Mouse (Mus musculus): ENCODE data around the gene Fggy. TPM values are rescaled to one million over a fixed set of nuclear protein-coding genes. Genes with fewer than 3 reads are reported as not detected.
A peak's percentile ranks its signal among the peaks of the same experiment; 100 is the strongest.

Gene Fggy
- polyA plus RNA-seq, 1 experiment from 2014 or later = 9.3 TPM

DNA sequence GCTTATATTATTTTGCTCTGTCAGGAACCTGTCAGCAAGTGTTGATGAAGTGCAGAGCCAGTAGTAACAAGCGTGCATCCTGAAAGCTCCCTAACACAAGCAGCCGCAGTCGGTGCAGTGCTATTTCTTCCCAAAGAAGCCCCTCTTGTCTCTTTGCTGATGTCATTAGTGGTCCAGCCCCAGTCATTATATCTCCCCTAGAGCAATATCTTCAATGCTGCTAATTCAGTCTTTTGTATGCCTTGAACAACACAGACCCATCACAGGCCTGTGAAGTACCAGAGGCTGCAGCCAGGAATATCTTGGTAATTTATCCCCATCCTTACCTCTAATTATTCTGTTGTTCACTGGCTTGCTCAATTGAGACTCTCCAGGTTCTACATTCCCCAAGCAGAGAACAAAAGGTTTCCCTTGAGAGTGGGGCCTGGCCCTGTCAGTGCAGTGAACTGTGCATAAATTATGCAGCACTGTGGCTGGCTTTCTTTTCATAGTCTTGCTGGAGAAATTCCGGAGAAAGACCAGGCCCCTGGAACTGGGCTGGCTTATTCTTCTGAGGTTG lies 127.3 kb downstream of the Fggy start:
- Histone ChIP-seq H3K4me1 (ENCODE audit: control insufficient read depth, insufficient read depth, low read length) (peaks cover 8% of the 10 kb centered on the region), H3K36me3 (ENCODE audit: control insufficient read depth, insufficient read depth, low read length) (no peaks in the 10 kb centered on the region), H3K4me3 (ENCODE audit: low read depth, low read length) (no peak overlapping the region), H3K9me3 (ENCODE audit: control insufficient read depth, low read length) (no peaks in the 10 kb centered on the region), H3K9ac (replicated peaks; ENCODE audit: low read depth, low read length) (no peak overlapping the region), H3K27ac (ENCODE audit: low read depth, low read length) (peak overlapping the region; percentile 55), H3K27me3 (ENCODE audit: control insufficient read depth, insufficient read depth, low read length) (no peaks in the 10 kb centered on the region), H3K4me2 (ENCODE audit: low read depth, low read length) (no peak overlapping the region)
- ATAC-seq (ENCODE audit: low read depth) = peak; percentile 93
- 9% methylated on average over 4 of the region's 4 CpGs for WGBS

DNA sequence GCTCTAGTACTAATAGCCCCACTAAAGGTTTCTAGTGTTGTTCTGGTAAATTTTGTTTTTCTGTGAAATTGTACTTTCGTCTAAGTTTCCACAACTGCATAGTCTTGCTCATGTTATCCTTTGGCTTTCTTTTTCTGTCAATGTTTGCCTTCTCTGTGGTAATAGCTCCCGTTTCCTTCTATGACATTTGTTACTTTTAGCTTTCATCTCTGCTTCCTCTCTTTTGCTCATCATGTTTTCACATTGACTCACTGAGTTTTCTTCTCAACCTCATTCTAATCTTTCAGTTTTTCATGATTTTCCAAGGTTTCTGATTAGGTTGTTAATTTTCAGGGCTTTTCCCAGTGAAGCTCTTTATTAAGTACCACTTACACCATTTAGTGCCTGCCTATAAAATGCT lies 129.5 kb downstream of the Fggy start:
- no peaks in the 10 kb centered on the region for H3K36me3 ChIP-seq (ENCODE audit: control insufficient read depth, insufficient read depth, low read length)
- no peak overlapping the region for H3K4me3 ChIP-seq (ENCODE audit: low read depth, low read length)
- no peak overlapping the region for H3K9ac ChIP-seq (replicated peaks; ENCODE audit: low read depth, low read length)
- H3K27me3 ChIP-seq (ENCODE audit: control insufficient read depth, insufficient read depth, low read length) = no peaks in the 10 kb centered on the region
- H3K4me2 ChIP-seq (ENCODE audit: low read depth, low read length) = no peak overlapping the region
- no peak overlapping the region for H3K27ac ChIP-seq (ENCODE audit: low read depth, low read length)
- peaks cover 8% of the 10 kb centered on the region for H3K4me1 ChIP-seq (ENCODE audit: control insufficient read depth, insufficient read depth, low read length)
- 83% methylated on average over 2 of the region's 2 CpGs for WGBS
- no peaks in the 10 kb centered on the region for H3K9me3 ChIP-seq (ENCODE audit: control insufficient read depth, low read length)
- ATAC-seq (ENCODE audit: low read depth) = no peak

DNA sequence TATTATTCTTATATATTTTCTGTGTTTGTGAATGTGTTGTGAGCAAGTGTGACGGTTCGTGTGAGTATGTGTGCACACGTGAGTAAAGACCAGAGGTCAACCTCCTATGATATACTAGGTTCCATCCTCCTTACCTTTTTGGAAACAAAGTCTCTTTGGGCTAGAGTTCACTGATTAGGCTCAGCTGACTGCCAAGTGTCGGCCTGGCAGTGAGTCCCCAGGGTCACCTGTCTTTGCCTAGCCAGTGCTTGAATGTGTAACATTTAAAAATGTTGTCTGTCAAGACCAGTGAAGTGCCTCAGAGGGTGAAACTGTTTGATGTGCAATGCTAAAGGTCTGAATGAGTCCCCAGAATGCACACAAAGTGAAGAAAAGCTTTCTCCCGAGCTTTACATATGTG lies 130.0 kb downstream of the Fggy start:
- no peak overlapping the region for H3K4me3 ChIP-seq (ENCODE audit: low read depth, low read length)
- no peak overlapping the region for H3K4me2 ChIP-seq (ENCODE audit: low read depth, low read length)
- H3K36me3 ChIP-seq (ENCODE audit: control insufficient read depth, insufficient read depth, low read length) = no peaks in the 10 kb centered on the region
- no peaks in the 10 kb centered on the region for H3K9me3 ChIP-seq (ENCODE audit: control insufficient read depth, low read length)
- 87% methylated on average over 5 of the region's 5 CpGs for WGBS
- no peak overlapping the region for H3K27ac ChIP-seq (ENCODE audit: low read depth, low read length)
- no peaks in the 10 kb centered on the region for H3K27me3 ChIP-seq (ENCODE audit: control insufficient read depth, insufficient read depth, low read length)
- peaks cover 8% of the 10 kb centered on the region for H3K4me1 ChIP-seq (ENCODE audit: control insufficient read depth, insufficient read depth, low read length)
- ATAC-seq (ENCODE audit: low read depth) = no peak
- H3K9ac ChIP-seq (replicated peaks; ENCODE audit: low read depth, low read length) = no peak overlapping the region

DNA sequence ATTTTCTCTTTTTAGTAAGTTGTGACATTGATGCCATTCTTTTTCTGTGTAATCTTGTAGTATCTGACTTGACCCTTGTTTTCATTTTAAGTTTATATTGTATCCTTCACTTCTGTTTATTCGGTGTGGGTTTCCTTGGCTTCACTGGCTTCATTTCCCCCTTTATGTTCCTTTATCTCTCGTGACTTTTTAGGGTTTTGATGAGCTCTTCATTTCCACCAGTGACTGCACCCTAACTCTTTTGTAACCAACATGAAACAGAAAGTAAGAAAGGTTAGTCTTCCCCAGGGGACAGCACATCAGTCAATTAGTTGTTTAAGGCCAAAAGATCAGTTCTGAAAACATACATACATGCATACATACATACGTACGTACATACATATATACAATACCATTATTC lies 130.9 kb downstream of the Fggy start:
- Histone ChIP-seq H3K9ac (replicated peaks; ENCODE audit: low read depth, low read length) (no peak overlapping the region), H3K9me3 (ENCODE audit: control insufficient read depth, low read length) (no peaks in the 10 kb centered on the region), H3K4me2 (ENCODE audit: low read depth, low read length) (no peak overlapping the region), H3K4me3 (ENCODE audit: low read depth, low read length) (no peak overlapping the region), H3K27ac (ENCODE audit: low read depth, low read length) (no peak overlapping the region), H3K36me3 (ENCODE audit: control insufficient read depth, insufficient read depth, low read length) (no peaks in the 10 kb centered on the region), H3K4me1 (ENCODE audit: control insufficient read depth, insufficient read depth, low read length) (peaks cover 8% of the 10 kb centered on the region), H3K27me3 (ENCODE audit: control insufficient read depth, insufficient read depth, low read length) (no peaks in the 10 kb centered on the region)
- 89% methylated on average over 4 of the region's 4 CpGs for WGBS
- no peak for ATAC-seq (ENCODE audit: low read depth)

DNA sequence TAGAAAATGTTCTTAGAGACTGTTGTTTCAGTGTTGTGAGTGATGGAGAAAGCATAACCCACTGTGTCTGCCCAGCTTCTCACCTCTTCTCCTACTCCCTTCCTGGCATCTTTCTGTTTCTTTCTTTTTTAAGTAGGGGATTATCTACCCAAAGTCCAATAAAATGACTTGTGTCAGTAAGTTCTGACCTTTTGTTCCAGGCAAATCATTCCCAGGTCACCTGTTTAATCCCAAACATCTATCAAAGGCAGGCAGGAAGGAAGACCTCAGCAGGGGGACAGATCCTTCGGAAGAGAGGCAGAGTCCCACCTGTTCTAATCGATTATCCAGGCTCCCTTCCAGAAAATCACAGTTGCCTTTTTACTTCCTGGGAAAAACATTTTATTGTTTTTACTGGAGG lies 143.1 kb downstream of the Fggy start:
- 75% methylated on average over 2 of the region's 2 CpGs for WGBS
- no peak overlapping the region for H3K27ac ChIP-seq (ENCODE audit: low read depth, low read length)
- no peaks in the 10 kb centered on the region for H3K9me3 ChIP-seq (ENCODE audit: control insufficient read depth, low read length)
- H3K36me3 ChIP-seq (ENCODE audit: control insufficient read depth, insufficient read depth, low read length) = no peaks in the 10 kb centered on the region
- no peak overlapping the region for H3K9ac ChIP-seq (replicated peaks; ENCODE audit: low read depth, low read length)
- H3K4me2 ChIP-seq (ENCODE audit: low read depth, low read length) = no peak overlapping the region
- no peaks in the 10 kb centered on the region for H3K4me1 ChIP-seq (ENCODE audit: control insufficient read depth, insufficient read depth, low read length)
- H3K4me3 ChIP-seq (ENCODE audit: low read depth, low read length) = no peak overlapping the region
- ATAC-seq (ENCODE audit: low read depth) = no peak
- no peaks in the 10 kb centered on the region for H3K27me3 ChIP-seq (ENCODE audit: control insufficient read depth, insufficient read depth, low read length)

DNA sequence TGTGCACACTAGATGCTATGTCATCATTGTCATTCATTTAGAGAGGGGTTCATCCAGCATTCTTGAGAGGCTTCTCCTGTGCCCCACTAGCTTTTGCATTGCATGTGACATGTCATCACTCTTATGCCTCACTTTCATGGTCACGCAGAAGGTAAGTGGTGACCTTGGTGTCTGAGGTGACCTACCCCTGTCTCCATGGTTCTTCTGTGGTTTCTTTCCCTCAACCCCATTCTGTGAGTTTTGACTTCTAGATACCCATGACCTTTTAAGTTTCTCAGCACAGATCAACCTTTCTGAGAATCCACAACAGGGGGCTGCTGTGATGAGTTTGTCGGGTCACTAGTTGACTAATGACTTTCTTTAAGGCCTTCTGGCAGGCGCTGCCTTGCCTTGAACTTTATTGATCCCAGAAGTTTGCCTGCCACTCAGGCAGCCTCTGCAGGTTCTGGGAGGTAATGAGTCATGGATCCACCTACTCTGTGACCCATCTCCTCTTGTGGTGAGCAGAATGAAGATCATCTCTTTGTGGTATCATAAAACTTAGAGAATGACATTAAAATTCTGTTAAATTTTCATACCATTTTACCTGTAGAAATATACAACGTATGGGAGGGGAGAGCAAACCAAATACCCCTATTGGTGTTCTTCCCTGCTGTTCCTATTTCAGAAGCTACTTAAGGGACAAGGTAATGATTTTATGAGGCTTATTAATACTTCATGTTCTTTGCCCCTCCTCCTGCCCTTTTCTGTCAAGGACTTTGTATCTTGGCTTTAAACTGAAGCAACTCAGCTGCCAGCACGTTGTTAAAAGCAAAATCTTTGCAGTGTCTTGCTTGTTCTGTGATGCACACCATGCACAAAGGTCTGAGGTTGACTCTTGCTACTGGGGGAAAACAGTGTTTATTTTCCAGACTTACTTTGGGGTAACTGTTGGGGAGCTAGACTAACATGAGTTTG lies 150.9 kb downstream of the Fggy start:
- ATAC-seq (ENCODE audit: low read depth) = no peak
- 80% methylated on average over 5 of the region's 5 CpGs for WGBS
- H3K9ac ChIP-seq (replicated peaks; ENCODE audit: low read depth, low read length) = no peak overlapping the region
- no peaks in the 10 kb centered on the region for H3K9me3 ChIP-seq (ENCODE audit: control insufficient read depth, low read length)
- no peak overlapping the region for H3K4me3 ChIP-seq (ENCODE audit: low read depth, low read length)
- H3K36me3 ChIP-seq (ENCODE audit: control insufficient read depth, insufficient read depth, low read length) = no peaks in the 10 kb centered on the region
- no peaks in the 10 kb centered on the region for H3K4me1 ChIP-seq (ENCODE audit: control insufficient read depth, insufficient read depth, low read length)
- H3K27me3 ChIP-seq (ENCODE audit: control insufficient read depth, insufficient read depth, low read length) = no peaks in the 10 kb centered on the region
- H3K4me2 ChIP-seq (ENCODE audit: low read depth, low read length) = no peak overlapping the region
- no peak overlapping the region for H3K27ac ChIP-seq (ENCODE audit: low read depth, low read length)

DNA sequence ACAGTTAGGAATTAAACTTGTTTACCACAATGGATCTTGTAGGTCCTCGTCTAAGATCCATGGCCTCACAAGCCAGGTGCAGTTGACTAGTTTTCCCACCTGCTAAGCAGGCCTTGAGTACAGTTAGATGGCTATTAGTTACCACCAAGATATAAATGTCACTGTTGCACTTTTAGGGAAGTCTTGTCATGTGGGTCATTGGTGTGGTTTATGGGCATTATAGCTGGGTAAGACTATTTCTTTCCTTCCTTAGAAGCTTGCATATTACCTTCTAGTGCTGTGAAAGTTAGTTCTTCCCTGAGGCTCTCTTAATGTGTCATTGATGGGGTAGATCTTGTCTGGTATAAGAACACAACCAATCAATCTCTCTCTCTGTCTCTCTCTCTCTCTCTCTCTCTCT lies 152.4 kb downstream of the Fggy start:
- Histone ChIP-seq H3K4me2 (ENCODE audit: low read depth, low read length) (no peak overlapping the region), H3K36me3 (ENCODE audit: control insufficient read depth, insufficient read depth, low read length) (no peaks in the 10 kb centered on the region), H3K9ac (replicated peaks; ENCODE audit: low read depth, low read length) (no peak overlapping the region), H3K27ac (ENCODE audit: low read depth, low read length) (no peak overlapping the region), H3K9me3 (ENCODE audit: control insufficient read depth, low read length) (no peaks in the 10 kb centered on the region), H3K4me3 (ENCODE audit: low read depth, low read length) (no peak overlapping the region), H3K4me1 (ENCODE audit: control insufficient read depth, insufficient read depth, low read length) (no peaks in the 10 kb centered on the region), H3K27me3 (ENCODE audit: control insufficient read depth, insufficient read depth, low read length) (no peaks in the 10 kb centered on the region)
- ATAC-seq (ENCODE audit: low read depth) = no peak
- WGBS = 85% methylated on average over 1 of the region's 1 CpGs

DNA sequence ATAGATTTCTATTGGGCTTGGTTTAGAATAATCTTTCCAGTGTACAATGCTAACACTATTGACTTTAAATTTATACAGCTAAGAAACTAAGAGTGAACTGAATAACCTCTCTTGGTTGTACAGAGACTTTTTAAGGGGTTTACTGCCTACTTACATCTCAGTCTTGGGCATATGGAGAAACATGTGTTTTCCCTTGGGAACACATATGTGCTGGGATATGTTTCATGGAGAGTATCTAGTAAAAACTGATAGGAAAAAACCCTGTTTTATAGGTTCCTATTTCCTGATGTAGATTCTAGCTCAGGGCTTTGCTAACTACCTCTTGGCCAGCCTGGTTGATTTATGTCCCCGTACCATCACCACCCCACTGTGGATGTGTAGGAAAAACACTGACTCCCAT lies 155.5 kb downstream of the Fggy start:
- H3K9me3 ChIP-seq (ENCODE audit: control insufficient read depth, low read length) = no peaks in the 10 kb centered on the region
- 85% methylated on average over 1 of the region's 1 CpGs for WGBS
- ATAC-seq (ENCODE audit: low read depth) = no peak
- no peaks in the 10 kb centered on the region for H3K4me1 ChIP-seq (ENCODE audit: control insufficient read depth, insufficient read depth, low read length)
- H3K4me3 ChIP-seq (ENCODE audit: low read depth, low read length) = no peak overlapping the region
- no peak overlapping the region for H3K9ac ChIP-seq (replicated peaks; ENCODE audit: low read depth, low read length)
- no peaks in the 10 kb centered on the region for H3K27me3 ChIP-seq (ENCODE audit: control insufficient read depth, insufficient read depth, low read length)
- H3K27ac ChIP-seq (ENCODE audit: low read depth, low read length) = no peak overlapping the region
- no peaks in the 10 kb centered on the region for H3K36me3 ChIP-seq (ENCODE audit: control insufficient read depth, insufficient read depth, low read length)
- no peak overlapping the region for H3K4me2 ChIP-seq (ENCODE audit: low read depth, low read length)

DNA sequence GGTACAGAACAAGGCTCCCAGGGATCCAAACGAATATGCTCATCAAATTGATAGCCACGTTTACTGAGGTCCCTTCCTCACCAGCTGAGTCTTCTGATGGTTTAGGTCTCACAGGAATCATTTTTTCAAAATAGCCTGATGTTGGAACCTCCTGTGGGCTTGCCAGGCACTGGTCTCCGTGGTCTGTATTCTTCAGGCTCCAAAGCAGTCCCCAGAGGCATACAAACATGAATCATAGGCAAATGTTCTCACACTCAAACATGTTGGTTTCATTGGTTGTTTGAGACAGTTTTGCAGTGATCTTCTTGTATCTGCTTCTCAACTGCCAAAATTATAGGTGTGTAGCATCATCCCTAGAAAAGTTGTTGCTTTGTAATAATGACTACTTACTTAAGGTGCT lies 156.0 kb downstream of the Fggy start:
- no peak overlapping the region for H3K27ac ChIP-seq (ENCODE audit: low read depth, low read length)
- ATAC-seq (ENCODE audit: low read depth) = no peak
- no peak overlapping the region for H3K4me3 ChIP-seq (ENCODE audit: low read depth, low read length)
- no peaks in the 10 kb centered on the region for H3K27me3 ChIP-seq (ENCODE audit: control insufficient read depth, insufficient read depth, low read length)
- H3K4me1 ChIP-seq (ENCODE audit: control insufficient read depth, insufficient read depth, low read length) = no peaks in the 10 kb centered on the region
- WGBS = 60% methylated on average over 3 of the region's 3 CpGs
- H3K36me3 ChIP-seq (ENCODE audit: control insufficient read depth, insufficient read depth, low read length) = no peaks in the 10 kb centered on the region
- H3K9ac ChIP-seq (replicated peaks; ENCODE audit: low read depth, low read length) = no peak overlapping the region
- no peak overlapping the region for H3K4me2 ChIP-seq (ENCODE audit: low read depth, low read length)
- H3K9me3 ChIP-seq (ENCODE audit: control insufficient read depth, low read length) = no peaks in the 10 kb centered on the region

Measured in neural tube, embryonic 14.5 days (tissue).